Mouse (Mus musculus): ENCODE measurements at regions not wholly inside any gene's neighbourhood (a gene's known extent, or its start where the extent isn't known, plus 50 kb on each side); places are given as distances from the start of the nearest gene placed in this dataset.
A peak's percentile ranks its signal among the peaks of the same experiment; 100 is the strongest.

GRCm38 (mm10) chr11:24342732-24343131, 264.9 kb downstream of the Bcl11a start:
- DNase-seq: no peak

- DNase-seq: no peak
Observed at GRCm38 (mm10) chr11:24347225-24347624, 269.4 kb downstream of the Bcl11a start.

GRCm38 (mm10) chr11:24348741-24349140, 270.9 kb downstream of the Bcl11a start:
- DNase-seq: no peak

- peak; percentile 34 for DNase-seq
Observed at GRCm38 (mm10) chr11:24349967-24350643, 272.2 kb downstream of the Bcl11a start.

DNA sequence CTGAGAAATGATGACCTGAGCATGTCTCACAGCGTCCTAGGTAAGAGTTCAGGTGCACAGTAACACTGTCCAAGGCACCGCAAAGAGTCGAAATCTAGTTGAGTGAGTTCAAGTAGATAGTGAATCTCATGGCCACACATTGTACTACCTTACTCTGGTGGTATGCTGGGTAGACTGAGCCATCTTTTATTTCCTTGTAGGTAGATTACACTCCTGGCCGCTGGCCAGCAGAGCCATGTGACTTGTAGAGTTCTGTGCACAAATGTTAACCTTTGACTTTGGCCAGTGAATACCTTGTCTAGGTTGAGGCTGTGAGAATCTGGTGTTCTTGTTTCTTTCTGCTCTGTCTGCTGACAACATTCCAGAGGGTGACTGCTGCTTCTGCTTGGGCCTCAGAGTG, 273.0 kb downstream of the Bcl11a start:
- DNase-seq: no peak

DNA sequence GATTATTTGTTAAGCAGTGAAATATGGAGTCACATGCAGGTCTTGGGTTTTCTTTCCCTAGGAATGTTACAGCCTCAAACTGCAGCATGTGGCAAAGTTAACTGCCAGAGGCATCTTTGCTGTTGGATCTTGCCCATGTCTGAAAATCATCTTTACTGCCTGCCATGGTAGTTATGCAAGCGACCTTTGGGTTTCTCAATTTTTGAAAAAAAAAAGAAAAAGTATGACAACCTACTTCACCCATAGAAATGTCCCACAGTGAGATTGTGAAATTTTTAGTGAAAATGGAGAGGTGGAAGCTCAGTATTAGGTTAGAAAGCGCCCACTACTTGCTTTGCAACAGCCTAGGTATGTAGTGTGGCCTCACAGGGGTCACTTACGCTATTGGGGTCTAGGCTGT, 274.2 kb downstream of the Bcl11a start:
- no peak for DNase-seq

DNA sequence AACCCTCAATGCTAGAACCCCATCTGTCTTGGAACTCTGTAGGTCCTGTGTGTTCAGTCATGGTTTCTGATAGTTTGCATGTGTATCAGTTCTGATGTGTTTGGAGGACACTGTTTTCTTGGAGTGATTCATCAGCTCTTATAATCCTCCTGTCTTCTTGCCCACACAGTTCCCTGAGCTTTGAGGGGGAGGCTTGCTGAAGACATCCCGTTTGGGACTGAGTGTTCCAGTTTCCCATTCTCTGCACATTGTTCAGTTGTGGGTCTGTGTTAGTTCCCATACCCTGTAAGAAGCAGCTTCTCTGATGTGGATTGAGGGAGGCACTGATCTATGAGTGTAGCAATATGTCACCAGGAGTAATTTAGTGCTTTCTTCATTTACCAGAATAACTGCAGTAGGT, 275.2 kb downstream of the Bcl11a start:
- DNase-seq: no peak

DNA sequence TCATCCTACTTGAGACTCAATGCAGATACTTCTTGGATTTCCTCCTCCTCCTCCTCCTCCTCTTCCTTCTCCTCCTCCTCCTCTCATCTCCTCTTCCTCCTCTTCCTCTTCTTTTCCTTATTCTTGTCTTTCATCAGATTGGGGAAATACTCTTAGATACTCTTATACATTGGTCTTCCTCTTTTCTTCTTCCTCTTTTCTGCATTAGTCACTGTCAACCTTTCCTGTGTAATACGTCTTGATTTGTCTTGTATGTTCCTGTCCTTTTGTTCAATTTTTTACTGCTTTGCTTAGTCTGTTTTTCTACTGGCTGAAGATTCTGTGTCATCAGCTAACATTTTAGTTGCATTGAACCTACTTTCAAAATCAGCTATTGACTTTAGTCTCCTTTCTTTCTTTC, 279.5 kb downstream of the Bcl11a start:
- DNase-seq: no peak

DNA sequence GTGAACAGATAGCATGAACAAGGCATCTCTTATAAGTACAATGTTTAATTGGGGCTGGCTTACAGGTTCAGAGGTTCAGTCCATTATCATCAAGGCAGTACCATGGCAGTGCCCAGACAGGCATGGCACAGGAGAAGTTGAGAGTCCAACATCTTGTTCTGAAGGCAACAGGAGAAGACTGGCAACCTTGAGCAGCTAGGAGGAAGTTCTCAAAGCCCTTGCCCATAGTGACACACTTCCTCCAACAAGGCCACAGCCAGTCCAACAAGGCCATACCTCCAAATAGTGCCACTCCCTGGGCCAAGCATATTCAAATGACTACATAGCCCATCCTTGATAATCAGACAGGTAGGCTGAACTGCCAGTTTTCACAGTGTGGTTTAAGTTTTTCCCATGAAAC, 281.2 kb downstream of the Bcl11a start:
- no peak for DNase-seq

DNA sequence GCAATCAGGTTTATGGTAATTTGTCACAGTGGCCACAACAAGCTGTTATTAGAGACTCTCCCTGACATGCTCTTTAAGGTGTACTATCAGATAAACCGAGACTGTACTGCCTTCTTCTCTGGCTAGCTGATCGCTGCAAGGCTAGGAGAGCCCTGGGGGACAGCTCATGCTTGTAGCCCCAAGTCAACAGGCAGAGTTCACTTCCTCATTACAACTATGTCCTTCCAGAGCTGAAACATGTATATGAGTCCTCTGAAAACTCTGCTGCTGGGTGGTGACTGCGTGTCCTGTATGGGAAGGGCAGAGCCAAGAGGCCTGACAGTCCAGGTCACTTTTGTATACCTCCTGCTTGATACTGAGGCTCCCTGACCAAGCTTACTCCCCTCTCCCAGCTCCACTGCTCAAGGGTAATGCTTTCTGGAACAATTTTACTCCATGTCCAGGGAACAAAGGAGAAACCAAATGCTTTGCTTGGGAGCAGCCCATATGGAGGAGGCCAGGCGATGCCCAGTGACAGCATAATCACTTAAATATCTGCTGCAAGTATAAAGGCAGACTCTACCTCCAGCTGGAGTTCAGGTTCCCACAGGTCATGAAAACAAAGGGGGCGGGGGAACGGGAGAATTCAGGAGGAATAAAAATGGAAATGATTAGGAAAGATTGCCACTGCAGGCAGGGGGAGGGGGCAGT, 284.3 kb downstream of the Bcl11a start:
- peak; percentile 77 for DNase-seq

DNA sequence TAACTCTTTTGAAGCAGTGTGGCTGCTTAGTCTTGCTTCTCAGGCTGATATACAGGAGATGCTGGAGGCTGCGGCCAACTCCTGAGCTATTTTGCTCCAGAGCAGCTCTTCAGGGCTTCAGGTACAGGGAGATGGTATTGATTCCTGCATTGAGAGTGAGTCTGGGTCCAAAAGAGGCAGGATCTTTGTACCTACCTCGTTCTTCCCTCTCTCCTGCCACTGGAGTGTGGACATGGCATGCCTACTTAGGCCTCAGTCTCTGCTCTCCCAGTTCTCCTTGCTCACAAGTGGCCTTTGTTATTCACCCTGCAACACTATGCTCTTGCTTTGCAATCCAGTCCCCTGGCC, 284.8 kb downstream of the Bcl11a start:
- no peak for DNase-seq

- peak; percentile 76 for DNase-seq
Observed at GRCm38 (mm10) chr11:24363418-24364364, 285.8 kb downstream of the Bcl11a start.

GRCm38 (mm10) chr11:24370198-24370860, 292.5 kb downstream of the Bcl11a start:
- peak; percentile 77 for DNase-seq

GRCm38 (mm10) chr11:24370861-24371686, 293.2 kb downstream of the Bcl11a start:
- no peak for DNase-seq

DNA sequence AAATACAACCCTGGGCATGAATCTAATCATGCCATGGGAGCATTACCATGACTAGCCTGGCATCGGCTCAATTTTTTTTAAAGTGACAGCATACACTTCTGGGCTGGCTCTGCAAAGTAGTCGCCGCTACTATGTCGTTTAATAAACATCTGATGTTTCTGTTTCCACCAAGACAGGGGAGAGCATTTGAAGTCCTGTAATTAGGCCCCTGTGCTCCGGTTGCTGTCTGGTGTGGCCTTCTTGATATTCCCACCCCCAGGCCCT, 293.8 kb downstream of the Bcl11a start:
- DNase-seq: no peak

DNA sequence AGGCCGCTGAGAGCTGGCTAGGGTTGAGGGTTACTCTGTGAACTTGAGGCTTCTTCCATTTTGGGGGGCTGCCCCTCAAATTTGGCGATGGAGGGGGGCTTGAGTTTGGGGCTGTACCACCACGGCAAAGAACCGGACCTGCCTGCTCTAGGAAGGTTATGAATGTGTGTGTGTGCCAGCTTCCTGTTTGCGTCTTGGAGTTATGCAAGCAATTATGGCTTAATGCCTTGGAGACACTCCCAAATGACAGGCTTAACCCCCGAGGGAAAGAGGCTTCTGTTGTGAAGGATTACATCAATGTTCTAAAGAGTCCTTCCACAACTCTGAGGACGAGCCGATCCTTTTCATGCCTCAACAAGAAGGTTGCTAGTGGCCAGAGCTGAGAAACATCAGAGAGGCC, 294.1 kb downstream of the Bcl11a start:
- DNase-seq: no peak

GRCm38 (mm10) chr11:24372616-24373015, 294.8 kb downstream of the Bcl11a start:
- DNase-seq: no peak

DNA sequence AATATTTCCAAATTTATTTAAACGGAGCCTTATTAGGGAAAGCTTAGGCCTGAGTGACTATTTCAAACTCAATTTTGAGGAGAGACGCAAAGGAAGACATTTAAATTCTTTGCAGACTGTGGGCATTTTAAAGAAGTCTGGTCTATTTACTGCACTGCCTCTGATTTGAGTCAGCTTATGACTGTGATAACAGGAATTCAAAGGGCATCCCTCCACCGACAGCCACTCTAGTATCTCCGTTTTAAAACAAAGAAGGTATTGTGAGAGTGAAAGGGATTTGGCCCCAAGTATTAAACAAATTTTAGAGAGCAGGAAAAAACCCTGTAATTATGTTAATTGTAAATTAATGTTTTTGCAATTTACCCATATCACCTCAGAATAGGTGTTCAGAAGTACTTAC, 295.4 kb downstream of the Bcl11a start:
- DNase-seq: no peak

- DNase-seq: no peak
Observed at GRCm38 (mm10) chr11:24377530-24377929, 299.7 kb downstream of the Bcl11a start.

DNA sequence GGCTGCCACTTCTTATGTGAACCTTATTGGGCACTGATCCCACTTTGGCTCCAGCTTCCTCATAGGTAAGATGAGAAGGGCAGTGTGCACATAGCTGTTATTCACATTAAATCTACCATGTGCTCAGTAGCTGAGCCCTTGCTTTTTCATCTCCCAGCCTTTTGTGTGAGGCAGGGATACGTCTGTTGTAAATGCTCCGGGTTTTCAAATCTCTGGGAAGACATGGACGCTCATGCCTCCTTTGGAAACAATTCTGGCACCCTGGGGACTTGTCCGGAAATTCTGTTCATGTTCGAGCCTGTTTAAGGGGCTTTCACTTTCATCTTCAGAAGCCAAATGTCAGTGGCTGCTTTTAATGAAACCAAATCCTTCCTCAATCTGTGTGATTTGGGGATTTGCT, 312.7 kb downstream of the Bcl11a start:
- DNase-seq: peak; percentile 70

DNA sequence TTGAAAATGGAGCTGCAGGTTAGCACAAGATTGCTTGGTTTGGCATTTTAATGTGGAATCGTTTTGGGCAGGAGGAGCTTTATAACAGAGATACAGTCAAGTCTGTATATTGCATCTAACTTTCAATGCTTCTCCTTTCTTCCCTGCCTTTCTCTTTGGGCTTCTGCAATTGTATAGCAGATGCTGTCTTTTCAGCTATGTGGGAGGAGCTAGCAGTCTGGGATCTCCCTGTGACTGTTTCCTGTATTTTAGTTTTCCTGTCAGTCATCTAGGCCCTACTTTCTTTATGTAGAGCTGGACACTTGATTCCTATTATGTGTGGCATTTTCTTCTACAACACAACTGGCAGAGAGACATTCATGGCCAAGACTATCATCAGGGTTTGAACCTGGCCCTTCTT, 313.5 kb downstream of the Bcl11a start:
- no peak for DNase-seq

DNA sequence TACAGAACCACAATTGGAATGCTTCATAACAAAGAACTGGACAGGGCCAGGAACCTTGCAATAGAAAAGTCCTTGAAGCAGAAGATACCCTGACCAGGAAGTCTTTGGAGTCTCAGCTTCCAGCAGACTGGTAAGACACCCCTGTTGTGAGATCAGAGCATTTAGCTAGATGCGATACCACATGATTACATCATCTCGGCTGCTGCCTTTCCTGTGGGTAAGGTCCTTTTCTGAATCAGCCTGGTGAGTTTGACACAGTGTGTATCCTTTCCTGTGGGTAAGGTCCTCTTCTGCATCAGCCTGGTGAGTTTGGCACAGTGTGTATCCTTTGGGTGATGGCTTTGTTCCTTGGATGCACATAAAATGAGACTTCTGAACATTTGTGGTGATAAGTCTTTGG, 317.6 kb downstream of the Bcl11a start:
- no peak for DNase-seq

GRCm38 (mm10) chr11:24396911-24397310, 319.1 kb downstream of the Bcl11a start:
- no peak for DNase-seq
